Mouse (Mus musculus) brain, embryonic 14.5 days (tissue): ENCODE measurements around the gene Arhgef40.

Source experiments
- CTCF ChIP-seq: fragments of 200-500 bp; IDR thresholded peaks from 2 replicates; pipeline ENCODE4 v1.5.1; 2012; ENCODE audit warnings: inconsistent platforms, mild to moderate bottlenecking, moderate library complexity, borderline replicate concordance; ENCODE audit not compliant: insufficient read depth, insufficient read length; ENCODE audit errors: extremely low read depth
- POLR2A ChIP-seq: fragments of 200-500 bp; IDR thresholded peaks from 2 replicates; pipeline ENCODE4 v1.6.1; 2012; ENCODE audit warnings: mild to moderate bottlenecking, inconsistent platforms, borderline replicate concordance; ENCODE audit not compliant: poor library complexity, insufficient read depth, insufficient read length, severe bottlenecking; ENCODE audit errors: extremely low read depth

DNA sequence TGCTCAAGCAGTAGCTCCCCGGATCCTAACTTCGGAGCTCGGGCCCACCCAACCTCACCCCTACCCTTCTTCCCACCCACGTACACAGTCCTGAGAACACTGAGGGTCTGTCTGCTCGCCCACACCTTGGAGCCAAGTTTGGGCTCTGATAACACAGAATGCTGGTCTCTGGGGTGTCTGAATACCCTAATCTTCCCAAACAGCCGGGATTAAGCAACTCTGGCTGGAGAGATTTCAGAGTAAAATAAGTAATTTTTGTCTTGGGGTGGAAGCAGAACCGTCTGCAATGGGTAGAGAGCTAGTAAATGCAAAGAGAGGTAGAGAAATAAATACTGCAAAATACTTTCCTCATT, 1.6 kb downstream of the Arhgef40 start:
- TF ChIP-seq POLR2A (no peak), CTCF (no peak)
